Mouse (Mus musculus) liver, embryonic 16.5 days (tissue): ENCODE measurements around the gene Gpr108. TPM values are rescaled to one million over a fixed set of nuclear protein-coding genes. Genes with fewer than 3 reads are reported as not detected.

Source experiments
- ATAC-seq: fragments of 200-750 bp; cut with Nextera tagmentation; 2 replicates; pipeline ENCODE4 v1.8.0; 2017; ENCODE audit warnings: low read depth, mild to moderate bottlenecking, moderate number of reproducible peaks, moderate library complexity
- H3K27ac ChIP-seq: fragments of 300-500 bp; sonication (generic); 2 replicates; pipeline ENCODE4 v1.5.1; 2014; ENCODE audit warnings: mild to moderate bottlenecking, low read length
- H3K27me3 ChIP-seq: fragments of 300-500 bp; sonication (generic); 2 replicates; pipeline ENCODE4 v1.6.1; 2014; ENCODE audit warnings: low read depth, low read length, mixed read lengths; ENCODE audit not compliant: control insufficient read depth, insufficient read depth
- H3K36me3 ChIP-seq: fragments of 300-500 bp; sonication (generic); 2 replicates; pipeline ENCODE4 v1.6.1; 2014; ENCODE audit warnings: mild to moderate bottlenecking; ENCODE audit not compliant: control insufficient read depth, insufficient read depth
- H3K4me1 ChIP-seq: fragments of 300-500 bp; sonication (generic); 2 replicates; pipeline ENCODE4 v1.6.1; 2014; ENCODE audit warnings: low read depth, low read length, mixed read lengths; ENCODE audit not compliant: control insufficient read depth
- H3K4me2 ChIP-seq: fragments of 300-500 bp; sonication (generic); 2 replicates; pipeline ENCODE4 v1.6.1; 2014; ENCODE audit warnings: low read depth, low read length, mixed read lengths
- H3K4me3 ChIP-seq: fragments of 300-500 bp; sonication (generic); 2 replicates; pipeline ENCODE4 v1.5.1; 2014; ENCODE audit warnings: low read depth, mild to moderate bottlenecking, low read length
- H3K9ac ChIP-seq: fragments of 300-500 bp; sonication (generic); 2 replicates; pipeline ENCODE4 v1.6.1; 2014; ENCODE audit warnings: low read depth, low read length
- H3K9me3 ChIP-seq: fragments of 300-500 bp; sonication (generic); replicated peaks from 2 replicates; pipeline ENCODE4 v1.6.1; 2016; ENCODE audit warnings: low read length; ENCODE audit not compliant: control insufficient read depth
- WGBS: fragments of 180-500 bp; shearing (Covaris S2); extraction: QIAGEN DNeasy Blood & Tissue Kit; methylation state at CpG from one replicate; pipeline ENCODE4 v1.1.7; 2014; ENCODE audit not compliant: insufficient replicate concordance; 5-methylcytosine and 5-hydroxymethylcytosine counted together
- polyA plus RNA-seq: library from polyadenylated mRNA; unstranded; fragments of >200 nt; fragmentation: Nextera tagmentation; extraction: Ambion mirVana; gene quantifications from 2 replicates; pipeline ENCODE4 v1.2.1, GENCODE M21; 2015

The Gpr108 gene
- polyA plus RNA-seq, result 11.4 and 12.6 TPM in 2 replicates

DNA sequence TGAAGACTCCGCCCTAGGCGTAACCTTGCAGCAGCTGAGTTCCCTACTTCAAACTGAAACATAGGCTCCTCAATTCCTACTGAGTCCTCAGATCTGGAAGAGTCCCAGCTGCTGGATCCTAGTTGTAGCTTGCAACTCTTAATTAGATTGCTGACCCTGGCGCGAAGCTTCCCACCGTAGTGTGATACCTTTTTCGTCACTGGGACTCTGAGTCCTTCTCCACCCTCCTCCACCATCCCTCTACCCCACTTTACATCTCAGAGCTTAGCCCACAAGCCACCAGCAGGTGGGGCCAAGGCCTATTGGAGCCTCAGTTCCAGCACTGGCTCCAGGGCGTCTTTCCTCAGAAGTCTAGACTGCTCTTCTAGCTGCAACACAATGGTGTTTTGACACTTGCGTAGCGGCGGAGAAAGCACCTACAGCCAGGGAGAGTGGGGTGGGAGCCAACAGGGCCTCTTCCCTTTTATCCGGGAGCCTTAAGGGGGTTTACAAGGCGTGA, at the start of gene Gpr108:
Gene Gpr108, minus strand, starts transcription at position 246 of the 499 bp plus-strand sequence.
- H3K4me2 ChIP-seq, result peak within 1 kb of the TSS; percentile 70
- no peaks in the 10 kb centered on the region for H3K9me3 ChIP-seq
- H3K27me3 ChIP-seq, result peaks cover 13% of the 10 kb centered on the region
- under 1% methylated on average over 12 of the region's 12 CpGs for WGBS
- ATAC-seq, result peak; percentile 46
- H3K36me3 ChIP-seq, result no peaks in the 10 kb centered on the region; the same call in 1 of the 2 replicates
- peak within 1 kb of the TSS; percentile 77 for H3K4me3 ChIP-seq
- H3K4me1 ChIP-seq, result peaks cover 31% of the 10 kb centered on the region
- H3K27ac ChIP-seq, result peak within 1 kb of the TSS; percentile 86
- H3K9ac ChIP-seq, result peak within 1 kb of the TSS; percentile 82

- H3K9ac ChIP-seq, result no peak overlapping the region
- WGBS, result 53% methylated on average over 12 of the region's 12 CpGs
Measured at GRCm38 (mm10) chr17:57297040-57297439, 48.8 kb upstream of the Gpr108 start.

GRCm38 (mm10) chr17:57295935-57296334, 47.7 kb upstream of the Gpr108 start:
- WGBS, result 77% methylated on average over 9 of the region's 9 CpGs
- Histone ChIP-seq H3K36me3 (no peaks in the 10 kb centered on the region), H3K9ac (no peak overlapping the region), H3K4me1 (no peaks in the 10 kb centered on the region), H3K9me3 (no peaks in the 10 kb centered on the region), H3K4me3 (no peak overlapping the region), H3K27ac (no peak overlapping the region), H3K27me3 (no peaks in the 10 kb centered on the region), H3K4me2 (no peak overlapping the region)
- ATAC-seq, result no peak

More at GRCm38 (mm10) chr17:57297040-57297439, 48.8 kb upstream of the Gpr108 start:
- Histone ChIP-seq H3K27me3 (no peaks in the 10 kb centered on the region), H3K4me2 (no peak overlapping the region), H3K4me1 (no peaks in the 10 kb centered on the region), H3K27ac (no peak overlapping the region), H3K4me3 (no peak overlapping the region), H3K36me3 (no peaks in the 10 kb centered on the region), H3K9me3 (no peaks in the 10 kb centered on the region)
- ATAC-seq, result no peak

- no peak overlapping the region for H3K4me2 ChIP-seq
- H3K4me1 ChIP-seq, result peaks cover 5% of the 10 kb centered on the region; the same call in 1 of the 2 replicates
- H3K36me3 ChIP-seq, result no peaks in the 10 kb centered on the region; the same call in 1 of the 2 replicates
- no peak overlapping the region for H3K9ac ChIP-seq
- no peak overlapping the region for H3K27ac ChIP-seq
- no peaks in the 10 kb centered on the region; the same call in 1 of the 2 replicates for H3K9me3 ChIP-seq
- no peaks in the 10 kb centered on the region for H3K27me3 ChIP-seq
- WGBS, result 82% methylated on average over 9 of the region's 9 CpGs
- H3K4me3 ChIP-seq, result no peak overlapping the region
- no peak for ATAC-seq
Measured at GRCm38 (mm10) chr17:57292968-57293367, 44.7 kb upstream of the Gpr108 start.

DNA sequence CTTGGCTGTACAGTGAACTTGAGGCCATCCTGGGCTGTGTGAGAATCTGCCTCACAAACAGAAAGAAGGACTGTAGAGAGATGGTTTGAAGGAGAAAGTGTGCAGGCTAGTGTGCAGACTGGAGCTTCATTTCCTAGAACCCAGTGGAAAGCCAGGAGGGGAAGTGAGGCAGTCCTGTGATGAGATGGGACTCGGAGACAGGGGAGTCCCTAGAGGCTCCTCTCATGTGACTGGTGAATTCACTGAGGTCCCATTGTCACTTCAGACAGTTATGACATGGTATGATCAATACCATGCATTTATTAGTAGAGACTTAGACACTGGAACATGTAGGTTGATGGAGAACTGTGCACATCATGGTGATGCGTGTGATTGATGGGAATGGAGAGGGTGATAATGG, 44.1 kb upstream of the Gpr108 start:
- no peak overlapping the region for H3K4me2 ChIP-seq
- no peaks in the 10 kb centered on the region; the same call in 1 of the 2 replicates for H3K9me3 ChIP-seq
- ATAC-seq, result no peak
- no peaks in the 10 kb centered on the region; the same call in 1 of the 2 replicates for H3K36me3 ChIP-seq
- H3K27ac ChIP-seq, result no peak overlapping the region
- no peak overlapping the region for H3K9ac ChIP-seq
- H3K4me3 ChIP-seq, result no peak overlapping the region
- peaks cover 5% of the 10 kb centered on the region; the same call in 1 of the 2 replicates for H3K4me1 ChIP-seq
- H3K27me3 ChIP-seq, result no peaks in the 10 kb centered on the region
- 58% methylated on average over 2 of the region's 2 CpGs for whole genome bisulfite sequencing

DNA sequence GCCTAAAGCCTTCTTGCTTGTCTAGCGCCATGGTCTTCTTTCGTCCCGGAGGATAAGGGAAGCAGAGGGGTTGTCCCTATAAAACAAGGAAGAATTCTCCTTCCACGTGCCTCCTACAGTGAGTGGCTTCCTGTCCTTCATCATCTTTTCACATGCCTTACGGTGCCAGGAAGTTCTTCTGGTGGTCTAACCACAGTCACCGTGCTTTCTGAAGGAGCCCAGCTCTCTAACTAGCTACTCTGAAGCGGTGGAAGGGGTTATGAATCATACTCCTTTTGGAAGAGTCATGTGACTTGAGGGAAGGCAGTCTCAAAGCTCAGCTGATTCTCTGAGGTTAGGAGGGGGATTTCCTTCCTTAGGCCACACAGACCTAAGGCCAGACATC, 42.4 kb upstream of the Gpr108 start:
- Histone ChIP-seq H3K27ac (peak overlapping the region; percentile 61), H3K27me3 (no peaks in the 10 kb centered on the region), H3K4me3 (no peak overlapping the region), H3K9me3 (no peaks in the 10 kb centered on the region; the same call in 1 of the 2 replicates), H3K4me1 (peaks cover 5% of the 10 kb centered on the region; the same call in 1 of the 2 replicates), H3K4me2 (peak overlapping the region; percentile 7; the same call in 1 of the 2 replicates), H3K9ac (no peak overlapping the region), H3K36me3 (no peaks in the 10 kb centered on the region; the same call in 1 of the 2 replicates)
- 14% methylated on average over 7 of the region's 7 CpGs for WGBS
- ATAC-seq, result no peak

GRCm38 (mm10) chr17:57290001-57290670, 41.9 kb upstream of the Gpr108 start:
- peaks cover 7% of the 10 kb centered on the region for H3K4me1 ChIP-seq
- H3K4me2 ChIP-seq, result peak overlapping the region; percentile 7; the same call in 1 of the 2 replicates
- peak overlapping the region; percentile 61 for H3K27ac ChIP-seq
- WGBS, result 29% methylated on average over 9 of the region's 9 CpGs
- peak; percentile 65 for ATAC-seq
- H3K9me3 ChIP-seq, result no peaks in the 10 kb centered on the region; the same call in 1 of the 2 replicates
- H3K27me3 ChIP-seq, result no peaks in the 10 kb centered on the region
- H3K9ac ChIP-seq, result no peak overlapping the region
- no peaks in the 10 kb centered on the region; the same call in 1 of the 2 replicates for H3K36me3 ChIP-seq
- no peak overlapping the region for H3K4me3 ChIP-seq

DNA sequence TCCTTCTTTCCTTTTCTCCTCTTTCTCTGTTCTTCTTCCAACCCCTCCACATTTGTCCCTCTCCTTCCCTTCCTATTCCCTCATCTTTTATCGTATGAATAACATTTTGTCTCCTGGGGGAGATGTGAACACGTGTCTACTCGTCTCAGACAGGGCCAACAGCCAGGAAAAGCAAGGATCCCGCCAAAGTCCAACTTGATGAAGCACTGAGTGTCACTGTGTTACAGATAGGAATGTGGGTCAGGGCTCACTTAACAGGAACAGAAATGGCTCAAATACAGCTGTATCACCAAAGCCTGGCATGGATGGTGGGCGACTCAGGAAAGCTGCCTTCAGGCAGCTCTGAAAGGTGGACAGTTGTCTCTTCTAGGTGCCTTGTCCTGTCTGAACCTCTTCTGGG, 41.0 kb upstream of the Gpr108 start:
- peak overlapping the region; percentile 61 for H3K27ac ChIP-seq
- 74% methylated on average over 5 of the region's 5 CpGs for WGBS
- H3K4me2 ChIP-seq, result no peak overlapping the region
- H3K4me1 ChIP-seq, result peaks cover 8% of the 10 kb centered on the region
- no peaks in the 10 kb centered on the region; the same call in 1 of the 2 replicates for H3K9me3 ChIP-seq
- ATAC-seq, result no peak
- H3K36me3 ChIP-seq, result no peaks in the 10 kb centered on the region; the same call in 1 of the 2 replicates
- no peak overlapping the region for H3K4me3 ChIP-seq
- no peaks in the 10 kb centered on the region for H3K27me3 ChIP-seq
- H3K9ac ChIP-seq, result no peak overlapping the region
